Mouse (Mus musculus) embryonic facial prominence, embryonic 13.5 days (tissue): ENCODE measurements at regions not wholly inside any gene's neighbourhood (a gene's known extent, or its start where the extent isn't known, plus 50 kb on each side); places are given as distances from the start of the nearest gene placed in this dataset.

ENCODE experiments used
- ATAC-seq: fragments of 200-750 bp; cut with Nextera tagmentation; 2 replicates; pipeline ENCODE4 v1.8.0; 2017; ENCODE audit warnings: low read depth; ENCODE audit not compliant: insufficient number of reproducible peaks, insufficient read depth, low FRiP score, low TSS enrichment
- H3K27ac ChIP-seq: fragments of 300-500 bp; sonication (generic); 2 replicates; pipeline ENCODE4 v1.5.1; 2015; ENCODE audit warnings: moderate library complexity, mild to moderate bottlenecking, inconsistent platforms
- H3K27me3 ChIP-seq: fragments of 300-500 bp; sonication (generic); 2 replicates; pipeline ENCODE4 v1.6.1; 2015; ENCODE audit warnings: mild to moderate bottlenecking, inconsistent platforms
- H3K36me3 ChIP-seq: fragments of 300-500 bp; sonication (generic); 2 replicates; pipeline ENCODE4 v1.6.1; 2015; ENCODE audit warnings: mild to moderate bottlenecking, inconsistent platforms
- H3K4me1 ChIP-seq: fragments of 300-500 bp; sonication (generic); 2 replicates; pipeline ENCODE4 v1.6.1; 2015; ENCODE audit warnings: inconsistent platforms
- H3K4me2 ChIP-seq: fragments of 300-500 bp; sonication (generic); 2 replicates; pipeline ENCODE4 v1.6.1; 2015; ENCODE audit warnings: moderate library complexity, mild to moderate bottlenecking, inconsistent platforms
- H3K4me3 ChIP-seq: fragments of 300-500 bp; sonication (generic); 2 replicates; pipeline ENCODE4 v1.5.1; 2015; ENCODE audit warnings: mild to moderate bottlenecking, inconsistent platforms
- H3K9ac ChIP-seq: fragments of 300-500 bp; sonication (generic); 2 replicates; pipeline ENCODE4 v1.6.1; 2015; ENCODE audit warnings: mild to moderate bottlenecking, inconsistent platforms
- H3K9me3 ChIP-seq: fragments of 300-500 bp; sonication (generic); 2 replicates; pipeline ENCODE4 v1.6.1; 2016; ENCODE audit warnings: inconsistent platforms
- WGBS: fragments of 180-500 bp; shearing (Covaris S2); methylation state at CpG from one replicate; pipeline ENCODE4 v1.1.7; 2015; ENCODE audit warnings: mixed read lengths; 5-methylcytosine and 5-hydroxymethylcytosine counted together

DNA sequence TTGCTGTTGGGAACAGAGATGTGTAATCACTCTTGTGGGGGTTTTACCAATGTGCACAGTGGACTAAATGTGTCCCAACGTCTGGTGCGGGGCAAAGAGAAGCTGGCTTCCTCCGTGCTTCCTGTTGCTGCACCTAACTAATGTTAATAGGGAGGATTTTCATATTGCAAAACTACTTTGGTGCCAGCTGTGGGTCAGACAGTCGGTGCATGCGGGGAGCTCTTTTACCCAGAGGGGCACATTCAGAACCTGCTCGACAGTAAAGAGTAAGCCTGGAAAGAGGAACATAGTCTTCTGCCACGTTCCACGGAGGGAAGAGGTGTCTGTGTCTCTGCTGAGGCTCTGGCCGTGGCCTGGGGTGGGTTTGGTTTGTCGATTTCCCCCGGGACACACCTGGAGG lies 98.7 kb downstream of the Tfap2c start:
- H3K36me3 ChIP-seq: no peaks in the 10 kb centered on the region
- H3K27me3 ChIP-seq: no peaks in the 10 kb centered on the region; the same call in none of the 2 replicates
- H3K9ac ChIP-seq: no peak overlapping the region
- no peak overlapping the region for H3K27ac ChIP-seq
- 61% methylated on average over 11 of the region's 11 CpGs for WGBS
- H3K4me1 ChIP-seq: peaks cover 20% of the 10 kb centered on the region
- no peak overlapping the region for H3K4me2 ChIP-seq
- no peak overlapping the region for H3K4me3 ChIP-seq
- no peaks in the 10 kb centered on the region for H3K9me3 ChIP-seq
- ATAC-seq: no peak

DNA sequence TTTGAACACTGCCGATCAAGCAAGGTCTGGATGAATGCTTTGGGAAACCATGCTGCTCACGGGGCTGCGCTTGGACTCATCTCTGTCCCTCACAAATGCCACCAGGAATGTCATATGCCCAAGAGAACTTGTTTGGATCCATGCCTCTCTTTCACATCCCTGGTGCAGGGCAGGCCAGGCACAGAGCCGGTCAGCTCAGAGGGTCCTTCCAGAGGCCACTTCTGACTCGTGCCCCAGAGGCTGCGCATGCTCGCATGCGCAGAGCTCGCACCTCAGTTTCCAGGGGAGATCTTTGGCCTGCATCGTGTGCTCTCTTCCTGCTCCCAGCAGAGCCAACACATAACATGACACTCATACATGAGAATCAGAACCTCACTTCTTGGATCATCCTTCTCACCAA lies 111.1 kb downstream of the Tfap2c start:
- H3K4me3 ChIP-seq: no peak overlapping the region
- ATAC-seq: no peak
- H3K27ac ChIP-seq: peak overlapping the region; percentile 80

DNA sequence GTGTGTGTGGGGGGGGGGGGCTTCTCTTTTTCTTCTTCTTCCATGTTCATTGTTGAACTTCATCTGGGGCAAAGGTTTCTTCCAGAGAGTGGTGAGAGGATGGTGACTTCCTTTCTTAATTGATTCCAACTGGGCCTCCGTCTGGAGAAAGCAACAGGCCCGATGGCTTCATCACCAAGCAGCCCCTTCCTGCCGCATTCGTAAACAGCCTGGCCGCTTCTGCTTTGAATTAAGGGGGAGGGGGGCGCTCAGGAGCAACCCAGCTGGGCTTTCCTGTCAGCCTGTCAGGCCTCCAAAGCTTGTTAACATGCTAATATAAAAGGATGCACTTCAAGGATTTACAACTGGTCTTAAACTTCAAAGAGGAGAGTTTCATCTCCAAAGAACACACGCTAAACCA lies 111.5 kb downstream of the Tfap2c start:
- H3K9ac ChIP-seq: no peak overlapping the region
- H3K9me3 ChIP-seq: 0 out of 2 replicates have a peak, but pooled peaks cover 4% of the 10 kb centered on the region
- peaks cover 35% of the 10 kb centered on the region for H3K4me1 ChIP-seq
- H3K4me3 ChIP-seq: no peak overlapping the region
- H3K4me2 ChIP-seq: peak overlapping the region; percentile 40
- peaks cover 13% of the 10 kb centered on the region; the same call in 1 of the 2 replicates for H3K27me3 ChIP-seq
- ATAC-seq: no peak
- WGBS: 3% methylated on average over 7 of the region's 7 CpGs
- no peaks in the 10 kb centered on the region for H3K36me3 ChIP-seq
- peak overlapping the region; percentile 80 for H3K27ac ChIP-seq

More for the DNA sequence above, 111.1 kb downstream of the Tfap2c start:
- WGBS: 47% methylated on average over 10 of the region's 10 CpGs
- peak overlapping the region; percentile 28; the same call in 1 of the 2 replicates for H3K4me2 ChIP-seq
- 0 out of 2 replicates have a peak, but pooled peaks cover 4% of the 10 kb centered on the region for H3K9me3 ChIP-seq
- H3K4me1 ChIP-seq: peaks cover 35% of the 10 kb centered on the region
- peaks cover 13% of the 10 kb centered on the region; the same call in 1 of the 2 replicates for H3K27me3 ChIP-seq
- no peak overlapping the region for H3K9ac ChIP-seq
- H3K36me3 ChIP-seq: no peaks in the 10 kb centered on the region

DNA sequence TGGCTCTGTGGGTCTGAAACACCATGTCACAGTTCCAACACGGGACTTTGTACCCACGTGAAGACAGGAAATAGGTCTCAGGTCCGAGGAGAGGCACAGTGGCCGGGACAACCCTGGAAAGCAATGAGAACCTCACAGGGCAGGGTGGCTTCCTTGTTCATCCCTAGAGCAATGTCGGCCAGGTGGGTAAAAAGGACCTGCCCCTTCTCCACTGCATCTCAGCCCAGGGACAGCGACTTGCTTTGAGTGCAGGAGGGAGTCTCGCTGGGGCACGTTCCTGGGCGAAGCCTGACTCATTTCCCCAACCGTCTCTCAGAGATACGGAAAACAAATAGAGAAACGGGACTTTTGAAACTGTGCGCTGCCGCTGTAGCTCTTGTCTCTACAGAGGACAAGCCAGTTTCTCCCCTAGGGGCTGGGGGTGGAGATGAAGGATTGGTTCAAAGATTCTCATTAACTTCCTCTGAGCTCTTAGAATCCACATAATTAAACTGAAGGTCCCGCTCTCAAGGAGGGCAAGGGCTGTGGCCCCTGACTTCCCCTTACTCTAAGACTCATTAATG lies 112.1 kb downstream of the Tfap2c start:
- H3K27ac ChIP-seq: peak overlapping the region; percentile 80
- peaks cover 13% of the 10 kb centered on the region; the same call in 1 of the 2 replicates for H3K27me3 ChIP-seq
- WGBS: 5% methylated on average over 15 of the region's 15 CpGs
- no peak overlapping the region for H3K4me3 ChIP-seq
- H3K4me2 ChIP-seq: peak overlapping the region; percentile 40
- H3K4me1 ChIP-seq: peaks cover 35% of the 10 kb centered on the region
- no peak for ATAC-seq
- no peak overlapping the region for H3K9ac ChIP-seq
- H3K36me3 ChIP-seq: no peaks in the 10 kb centered on the region
- 0 out of 2 replicates have a peak, but pooled peaks cover 4% of the 10 kb centered on the region for H3K9me3 ChIP-seq

DNA sequence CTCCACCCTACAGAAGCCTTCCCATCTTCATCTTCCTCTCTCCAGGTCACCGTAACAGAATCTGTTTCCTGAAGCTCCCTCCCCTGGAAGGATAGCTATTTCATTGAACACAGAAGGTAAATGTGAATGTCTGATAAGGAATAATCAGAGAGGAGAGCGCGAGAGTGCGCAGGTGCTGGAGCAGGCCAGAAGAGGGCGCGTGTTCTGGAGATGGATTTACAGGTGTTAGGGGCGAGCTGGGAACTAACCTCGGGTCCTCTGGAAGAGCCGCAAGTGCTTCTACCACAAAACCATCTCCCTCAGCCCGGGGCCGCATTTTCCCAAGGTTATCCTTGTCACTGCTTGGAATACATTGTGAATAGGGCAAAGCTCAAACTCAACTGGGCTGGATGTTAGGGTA lies 112.8 kb downstream of the Tfap2c start:
- H3K9ac ChIP-seq: no peak overlapping the region
- H3K27ac ChIP-seq: no peak overlapping the region
- peaks cover 32% of the 10 kb centered on the region for H3K4me1 ChIP-seq
- H3K4me3 ChIP-seq: no peak overlapping the region
- H3K36me3 ChIP-seq: no peaks in the 10 kb centered on the region
- peaks cover 13% of the 10 kb centered on the region; the same call in 1 of the 2 replicates for H3K27me3 ChIP-seq
- 63% methylated on average over 11 of the region's 11 CpGs for WGBS
- H3K4me2 ChIP-seq: no peak overlapping the region
- ATAC-seq: no peak
- 0 out of 2 replicates have a peak, but pooled peaks cover 4% of the 10 kb centered on the region for H3K9me3 ChIP-seq

DNA sequence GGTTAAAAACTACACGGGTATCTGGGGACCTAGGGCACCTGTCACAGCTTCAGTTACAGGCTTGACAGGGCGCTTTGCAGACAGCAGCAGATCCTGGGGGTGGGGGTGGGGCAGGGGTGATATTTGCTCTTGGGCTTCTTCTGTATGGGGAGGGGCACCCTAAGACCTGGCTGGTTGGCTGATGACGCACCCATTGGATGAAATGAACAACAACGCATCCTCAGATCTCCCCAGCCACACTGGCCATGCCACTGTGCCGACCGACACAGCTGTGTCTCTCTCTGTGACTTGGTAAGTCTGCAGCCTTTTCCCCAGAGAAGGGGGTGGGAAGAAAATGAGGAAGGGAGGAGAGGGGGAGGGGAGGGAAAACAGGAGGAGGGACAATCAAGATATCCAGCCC lies 114.3 kb downstream of the Tfap2c start:
- Histone ChIP-seq H3K27ac (no peak overlapping the region), H3K9ac (no peak overlapping the region), H3K27me3 (peaks cover 16% of the 10 kb centered on the region; the same call in 1 of the 2 replicates), H3K9me3 (0 out of 2 replicates have a peak, but pooled peaks cover 3% of the 10 kb centered on the region), H3K4me1 (peaks cover 32% of the 10 kb centered on the region), H3K36me3 (no peaks in the 10 kb centered on the region), H3K4me2 (0 out of 2 replicates have a peak overlapping the region, but pooled peaks have one; percentile 14), H3K4me3 (no peak overlapping the region)
- ATAC-seq: no peak
- WGBS: 8% methylated on average over 6 of the region's 6 CpGs

DNA sequence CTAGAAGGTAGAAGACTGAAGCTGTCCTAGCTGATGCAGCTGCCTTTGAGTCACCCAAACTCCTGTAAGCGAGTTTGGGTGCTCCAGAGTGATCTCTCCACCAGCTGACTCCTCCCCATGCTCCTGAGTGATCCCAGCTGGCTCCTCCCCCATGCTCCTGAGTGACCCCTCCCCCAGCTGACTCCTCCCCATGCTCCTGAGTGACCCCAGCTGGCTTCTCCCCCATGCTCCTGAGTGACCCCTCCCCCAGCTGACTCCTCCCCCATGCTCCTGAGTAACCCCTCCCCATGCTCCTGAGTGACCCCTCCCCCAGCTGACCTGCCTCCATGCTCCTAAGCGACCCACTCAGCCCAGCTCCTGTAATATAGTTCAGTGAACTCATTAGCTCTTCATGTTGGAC lies 123.7 kb downstream of the Tfap2c start:
- Histone ChIP-seq H3K9me3 (no peaks in the 10 kb centered on the region), H3K27ac (no peak overlapping the region), H3K4me2 (no peak overlapping the region), H3K36me3 (no peaks in the 10 kb centered on the region), H3K4me3 (no peak overlapping the region), H3K9ac (no peak overlapping the region), H3K4me1 (peaks cover 2% of the 10 kb centered on the region; the same call in 1 of the 2 replicates), H3K27me3 (0 out of 2 replicates have a peak, but pooled peaks cover 4% of the 10 kb centered on the region)
- WGBS: 28% methylated on average over 2 of the region's 2 CpGs
- no peak for ATAC-seq

DNA sequence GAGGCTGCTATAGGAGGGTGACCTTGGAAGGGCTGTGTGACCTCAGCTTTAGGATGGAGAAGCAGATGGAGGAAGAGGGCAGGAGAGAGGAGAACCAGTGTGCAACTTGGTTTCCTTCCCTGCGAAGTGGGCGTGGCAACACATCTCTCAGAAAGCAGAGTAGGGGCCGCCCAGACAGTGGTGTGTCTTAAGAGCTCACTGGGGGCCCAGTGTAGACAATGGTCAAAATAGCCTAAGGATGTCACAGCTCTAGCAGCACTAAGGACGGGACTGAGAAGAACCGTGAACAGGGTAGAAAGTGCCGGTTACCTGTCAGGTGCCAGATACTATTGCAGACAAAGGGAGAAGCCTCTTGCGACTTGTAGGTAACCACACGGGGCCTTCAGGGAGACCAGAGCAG lies 125.2 kb downstream of the Tfap2c start:
- Histone ChIP-seq H3K9me3 (no peaks in the 10 kb centered on the region), H3K4me2 (no peak overlapping the region), H3K4me3 (no peak overlapping the region), H3K27me3 (0 out of 2 replicates have a peak, but pooled peaks cover 4% of the 10 kb centered on the region), H3K9ac (no peak overlapping the region), H3K27ac (no peak overlapping the region), H3K36me3 (no peaks in the 10 kb centered on the region), H3K4me1 (peaks cover 2% of the 10 kb centered on the region; the same call in 1 of the 2 replicates)
- 79% methylated on average over 8 of the region's 8 CpGs for WGBS
- ATAC-seq: no peak

DNA sequence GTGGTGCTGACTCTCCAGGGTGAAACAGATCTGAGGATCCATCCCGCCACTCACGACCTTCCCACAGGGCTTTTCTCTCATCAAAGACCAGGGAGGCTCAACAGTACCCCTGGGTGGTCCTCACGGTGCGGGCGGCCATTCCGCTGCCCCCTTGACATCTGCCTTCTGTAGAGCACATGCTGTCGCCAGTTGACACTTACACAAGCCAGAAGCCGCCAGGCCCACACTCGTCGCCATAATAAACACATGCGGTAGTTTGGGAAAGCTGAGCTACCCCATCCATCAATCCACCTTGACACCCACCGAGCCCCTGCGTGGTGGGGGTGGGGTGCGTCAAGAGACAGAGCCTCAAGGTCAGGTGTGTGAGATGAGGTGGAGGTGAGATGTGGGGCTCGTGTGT lies 125.7 kb downstream of the Tfap2c start:
- H3K4me3 ChIP-seq: no peak overlapping the region
- H3K9me3 ChIP-seq: no peaks in the 10 kb centered on the region
- no peaks in the 10 kb centered on the region for H3K36me3 ChIP-seq
- ATAC-seq: no peak
- no peak overlapping the region for H3K27ac ChIP-seq
- no peak overlapping the region for H3K9ac ChIP-seq
- 0 out of 2 replicates have a peak, but pooled peaks cover 4% of the 10 kb centered on the region for H3K27me3 ChIP-seq
- 65% methylated on average over 15 of the region's 15 CpGs for WGBS
- H3K4me2 ChIP-seq: no peak overlapping the region
- H3K4me1 ChIP-seq: peaks cover 2% of the 10 kb centered on the region; the same call in 1 of the 2 replicates

DNA sequence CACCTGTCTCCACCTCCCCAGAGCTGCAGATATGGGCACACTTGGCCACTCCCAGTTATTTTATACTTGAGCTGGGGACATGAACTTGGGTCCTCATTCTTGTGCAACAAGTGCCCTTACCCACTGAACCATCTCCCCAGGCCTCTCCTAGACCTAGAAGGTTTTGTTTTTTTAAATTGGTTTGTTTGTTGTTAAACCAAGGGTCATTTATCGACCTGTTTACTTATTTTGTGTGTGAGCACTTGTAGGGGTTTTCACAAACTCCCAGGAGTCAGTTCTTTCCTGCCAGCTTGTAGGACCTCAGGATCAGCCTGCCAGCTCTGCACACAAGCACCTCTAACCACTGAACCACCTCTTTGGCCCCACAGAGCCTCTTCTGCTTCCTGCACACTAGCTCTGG lies 140.8 kb downstream of the Tfap2c start:
- 79% methylated on average over 1 of the region's 1 CpGs for WGBS
- no peak for ATAC-seq
- no peak overlapping the region for H3K4me2 ChIP-seq

DNA sequence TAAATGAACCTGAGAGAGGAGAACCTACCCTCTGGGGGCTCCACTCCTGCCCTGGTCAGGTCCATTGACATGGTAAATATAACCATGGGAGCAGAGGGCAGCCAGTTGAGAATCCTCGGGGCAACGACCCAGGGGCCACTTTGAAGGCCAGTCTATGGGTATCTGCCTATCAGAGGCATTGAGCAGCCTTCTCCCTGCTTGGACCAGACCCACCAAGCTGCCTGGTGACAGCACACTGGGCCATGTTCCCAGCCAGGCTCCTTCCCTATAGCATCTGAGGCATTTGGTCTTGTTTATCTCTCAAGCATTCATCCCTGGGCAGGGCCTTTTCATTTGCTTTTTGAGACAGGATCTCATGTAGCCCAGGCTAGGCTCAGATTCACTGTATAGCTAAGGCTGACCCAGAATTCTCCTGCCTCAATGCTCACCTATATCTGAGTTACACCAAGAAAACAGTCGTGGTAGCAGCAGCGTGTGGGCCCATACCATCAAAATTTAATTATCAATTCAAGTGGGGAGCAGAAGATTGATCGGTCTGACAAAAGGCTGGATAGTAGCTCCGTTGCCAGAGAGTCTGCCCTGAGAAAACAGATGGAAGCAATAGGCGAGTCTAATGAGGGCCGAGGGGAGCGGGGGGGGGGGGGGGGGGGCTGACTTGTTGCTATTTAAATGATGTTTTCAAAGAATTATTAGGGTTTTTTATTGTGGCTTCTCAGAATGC lies 141.7 kb downstream of the Tfap2c start:
- Histone ChIP-seq H3K4me3 (no peak overlapping the region), H3K36me3 (no peaks in the 10 kb centered on the region), H3K27ac (no peak overlapping the region), H3K4me1 (peaks cover 24% of the 10 kb centered on the region), H3K27me3 (0 out of 2 replicates have a peak, but pooled peaks cover 3% of the 10 kb centered on the region), H3K9me3 (peaks cover 7% of the 10 kb centered on the region; the same call in 1 of the 2 replicates), H3K4me2 (no peak overlapping the region), H3K9ac (no peak overlapping the region)
- WGBS: 39% methylated on average over 9 of the region's 9 CpGs
- ATAC-seq: no peak; the same call in 1 of the 2 replicates

More for the DNA sequence above, 140.8 kb downstream of the Tfap2c start:
- H3K4me3 ChIP-seq: no peak overlapping the region
- H3K36me3 ChIP-seq: no peaks in the 10 kb centered on the region
- 0 out of 2 replicates have a peak, but pooled peaks cover 3% of the 10 kb centered on the region for H3K27me3 ChIP-seq
- H3K27ac ChIP-seq: no peak overlapping the region
- no peak overlapping the region for H3K9ac ChIP-seq
- peaks cover 25% of the 10 kb centered on the region for H3K4me1 ChIP-seq
- H3K9me3 ChIP-seq: peaks cover 7% of the 10 kb centered on the region; the same call in 1 of the 2 replicates
